Mouse (Mus musculus): Measurements from ENCODE around the gene Grin2b.
"Not testable (repeated sequence)": the region's sequence is repeated elsewhere in the genome, so short reads cannot be mapped to it uniquely, and the experiment has no call there.

Grin2b gene

DNA sequence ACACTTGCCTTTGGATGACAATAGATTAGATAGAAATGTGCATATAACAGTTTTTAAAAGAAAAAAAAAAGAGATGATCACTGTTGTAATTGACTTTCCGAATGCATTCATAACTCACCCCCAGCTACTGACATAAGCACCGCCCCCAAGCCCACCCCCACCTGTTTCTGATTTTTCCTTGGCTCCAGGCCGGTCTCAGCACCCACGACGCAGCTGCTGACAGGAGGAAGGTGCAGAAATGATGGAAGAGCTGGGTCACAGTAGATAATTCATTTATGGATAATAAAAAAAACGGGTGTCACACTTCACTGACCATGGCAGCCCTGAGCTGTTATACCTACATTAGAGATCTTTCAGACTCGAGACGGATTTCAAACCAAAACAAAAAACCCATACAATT is 373.4 kb downstream of the Grin2b start:
- no peak for DNase-seq (ENCODE audit: low spot score in 2 of 2)

DNA sequence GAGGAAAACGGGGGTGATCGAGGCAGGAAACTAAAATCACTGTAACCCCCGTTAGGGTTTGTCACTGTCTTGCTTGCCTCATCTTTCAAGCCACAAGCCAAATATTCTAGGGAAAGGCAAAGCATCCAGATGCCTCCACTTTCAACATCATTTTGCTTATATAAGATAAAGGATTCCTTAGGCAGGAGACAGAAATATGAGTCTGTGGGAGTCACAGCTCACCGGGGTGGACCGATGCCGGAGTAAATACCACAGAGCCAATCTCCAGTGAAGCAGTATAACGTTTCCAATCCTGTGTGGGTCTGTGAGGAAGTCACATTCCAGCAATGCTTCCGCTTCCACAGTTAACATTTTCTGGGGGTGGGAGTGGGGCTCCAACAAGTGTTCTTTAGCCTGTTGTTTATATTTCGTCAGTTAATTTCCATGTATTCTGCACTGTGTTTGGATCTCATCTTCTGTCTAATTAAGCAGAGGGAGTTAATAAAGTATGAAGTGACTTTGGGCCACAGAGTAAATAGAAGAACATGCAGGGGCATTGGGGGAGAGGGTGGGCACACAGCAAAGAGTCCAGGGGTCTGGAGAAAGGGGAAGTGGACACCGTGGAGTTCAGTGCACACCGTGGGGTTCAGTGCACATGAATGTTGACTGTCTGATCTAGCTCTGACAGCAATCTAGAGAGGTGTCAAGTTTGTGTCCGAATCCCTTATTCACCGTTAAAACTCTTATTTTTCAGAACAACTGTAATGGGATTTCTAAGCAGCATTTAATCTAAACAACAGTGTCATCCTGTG is 374.9 kb downstream of the Grin2b start:
- no peak for DNase-seq (ENCODE audit: low spot score in 2 of 2)

DNA sequence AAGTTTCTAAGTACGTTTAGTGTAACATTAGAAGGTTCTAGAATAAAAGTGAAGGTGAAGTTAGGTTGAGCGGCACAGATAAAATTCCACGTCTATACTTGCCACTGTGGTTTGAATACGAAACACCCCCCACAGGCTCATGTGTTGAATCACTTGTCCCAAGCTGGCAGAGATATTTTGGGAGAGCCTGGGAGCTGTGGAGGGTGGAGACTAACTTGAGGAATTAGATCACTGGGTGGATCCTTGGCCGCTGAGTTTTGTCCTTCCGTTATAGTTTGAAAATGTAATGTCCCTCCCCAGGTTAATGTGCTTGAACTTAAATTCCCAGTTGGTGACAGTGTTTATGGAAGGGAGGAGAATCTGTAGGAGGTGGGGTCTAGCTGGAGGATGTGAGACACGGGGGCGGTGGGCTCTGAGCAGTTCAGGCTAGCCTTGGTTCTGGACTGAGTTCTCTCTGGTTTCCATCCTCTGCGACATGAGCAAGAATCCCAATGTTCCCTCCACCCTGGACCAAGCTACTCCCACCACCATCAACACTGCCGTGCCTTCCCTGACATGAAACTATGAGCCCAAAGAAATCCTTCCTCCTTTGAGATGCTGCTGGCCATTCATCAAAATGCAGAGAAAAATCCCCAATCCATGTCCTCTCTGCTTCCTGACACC is 375.8 kb downstream of the Grin2b start:
- no peak for DNase-seq (ENCODE audit: low spot score in 2 of 2)

DNA sequence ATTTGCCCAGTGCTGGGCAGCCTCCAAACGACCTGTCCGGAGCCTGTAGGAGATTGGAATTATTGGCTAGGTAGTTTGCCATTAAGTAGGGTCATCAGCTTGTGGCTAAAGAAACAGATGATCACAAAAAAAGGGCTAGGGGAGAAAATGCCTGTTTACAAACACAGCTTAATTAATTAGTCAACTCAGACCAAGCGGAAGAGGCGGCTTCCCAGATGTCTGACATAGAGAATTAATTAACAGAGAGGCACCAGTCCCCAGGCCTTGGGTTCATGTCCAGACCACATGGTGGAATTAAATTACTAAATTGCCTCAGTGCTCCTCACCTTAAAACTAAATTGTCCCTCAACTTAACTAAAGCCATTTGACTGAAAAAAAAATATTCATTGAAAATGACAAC is 376.4 kb downstream of the Grin2b start:
- DNase-seq (ENCODE audit: low spot score in 2 of 2) = no peak

DNA sequence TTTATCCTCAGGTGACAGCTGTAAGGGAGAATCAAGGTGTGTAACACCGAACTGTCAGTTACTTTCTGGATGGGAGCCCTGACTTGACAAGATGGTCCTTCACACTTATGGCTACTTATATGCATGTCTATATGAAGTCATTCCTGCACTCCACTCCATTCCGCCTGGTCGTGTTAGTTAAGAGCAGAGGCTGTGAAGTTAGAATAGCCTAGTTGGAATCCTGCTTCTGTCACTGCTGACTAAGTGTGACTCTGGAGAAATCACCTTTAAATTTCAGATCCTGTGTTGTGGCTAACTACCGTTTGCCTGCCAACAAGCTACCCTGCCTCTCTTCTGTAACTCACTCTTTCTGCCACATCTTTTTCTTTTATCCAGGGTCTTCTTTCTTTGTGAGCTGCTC is 381.9 kb downstream of the Grin2b start:
- DNase-seq (ENCODE audit: low spot score in 2 of 2) = no peak

DNA sequence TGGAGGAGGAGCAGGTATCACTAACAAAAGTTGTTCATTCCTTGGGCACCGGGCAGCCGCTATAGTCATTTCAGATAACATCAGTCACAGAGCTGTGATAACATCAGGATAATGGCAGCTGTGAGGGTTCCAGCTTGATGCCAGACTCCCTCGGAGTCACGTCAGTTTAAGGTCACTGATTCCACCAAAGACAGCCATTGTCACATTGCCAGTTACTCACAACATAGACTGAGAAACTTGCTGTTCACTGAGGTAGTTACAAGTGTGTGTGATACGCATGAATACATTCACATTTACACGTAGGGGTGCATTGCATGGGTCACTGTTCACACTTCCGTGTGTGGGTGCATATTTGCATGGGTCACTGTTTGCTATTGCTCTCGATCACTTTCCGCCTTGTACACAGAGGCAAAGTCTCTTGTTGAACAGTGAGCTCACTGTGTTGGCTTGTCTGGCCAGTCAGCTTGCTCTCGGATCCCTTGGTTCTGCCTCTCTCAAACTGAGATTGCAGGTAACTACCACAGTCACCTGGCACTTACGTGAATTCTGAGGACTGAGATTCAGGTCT is 383.6 kb downstream of the Grin2b start:
- no peak for DNase-seq (ENCODE audit: low spot score in 2 of 2)

DNA sequence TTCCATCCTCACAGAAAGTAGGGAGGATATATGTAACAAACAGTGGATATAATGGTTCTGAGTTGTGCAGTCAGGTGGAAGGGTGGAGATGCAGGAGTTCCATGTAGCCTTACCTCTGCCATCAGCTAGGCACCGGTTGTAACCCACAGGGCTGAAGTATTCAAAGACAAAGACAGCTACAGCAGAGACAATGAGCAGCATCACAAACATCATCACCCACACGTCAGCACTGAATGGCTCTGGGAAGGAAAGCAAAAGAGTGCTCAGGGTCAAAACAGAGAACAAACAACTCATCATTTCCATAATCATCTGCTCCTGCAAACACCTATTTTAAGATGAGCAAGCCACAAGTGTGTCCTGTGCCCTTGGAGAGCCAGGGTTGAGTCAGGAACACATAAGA is 398.6 kb downstream of the Grin2b start:
- no peak for DNase-seq (ENCODE audit: low spot score in 2 of 2)

DNA sequence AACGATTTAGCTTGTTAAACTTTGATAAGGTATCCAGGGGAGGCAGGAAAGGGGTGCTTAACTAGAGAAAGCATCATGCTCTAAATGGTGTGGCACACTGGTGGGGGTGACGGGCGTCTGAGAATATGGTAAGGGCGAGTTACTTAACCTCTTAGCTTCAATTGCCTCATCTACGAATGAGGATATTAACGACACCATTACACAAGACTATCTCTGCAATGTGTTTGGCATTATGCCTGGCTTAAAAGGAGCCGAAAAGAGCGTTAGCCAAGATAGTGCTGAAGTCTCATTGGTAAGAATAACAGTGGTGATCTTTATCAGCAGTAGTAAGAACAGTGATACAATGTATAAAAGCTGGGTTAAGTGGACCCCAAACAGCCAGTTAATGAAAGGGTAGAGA is 405.7 kb downstream of the Grin2b start:
- DNase-seq (ENCODE audit: low spot score in 2 of 2) = no peak

DNA sequence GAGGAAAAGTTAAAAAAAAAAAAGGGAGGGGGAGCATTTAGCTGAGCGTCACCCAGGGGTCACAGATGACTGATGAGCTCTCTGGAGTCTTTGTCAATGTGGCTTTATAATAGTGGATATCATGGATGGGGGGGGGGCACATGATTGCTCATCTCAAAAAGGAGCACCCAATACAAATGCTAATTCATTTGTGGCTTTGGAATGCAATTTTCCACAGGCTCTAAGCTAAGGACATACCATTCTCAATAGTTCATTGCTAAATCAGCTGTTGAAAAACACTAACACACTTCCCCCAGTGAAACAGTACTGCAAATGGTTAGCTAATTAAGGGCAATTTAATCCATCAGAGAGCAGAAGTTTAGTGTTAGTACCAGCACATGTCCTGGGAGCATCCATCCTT is 414.6 kb downstream of the Grin2b start:
- no peak for DNase-seq (ENCODE audit: low spot score in 2 of 2)

DNA sequence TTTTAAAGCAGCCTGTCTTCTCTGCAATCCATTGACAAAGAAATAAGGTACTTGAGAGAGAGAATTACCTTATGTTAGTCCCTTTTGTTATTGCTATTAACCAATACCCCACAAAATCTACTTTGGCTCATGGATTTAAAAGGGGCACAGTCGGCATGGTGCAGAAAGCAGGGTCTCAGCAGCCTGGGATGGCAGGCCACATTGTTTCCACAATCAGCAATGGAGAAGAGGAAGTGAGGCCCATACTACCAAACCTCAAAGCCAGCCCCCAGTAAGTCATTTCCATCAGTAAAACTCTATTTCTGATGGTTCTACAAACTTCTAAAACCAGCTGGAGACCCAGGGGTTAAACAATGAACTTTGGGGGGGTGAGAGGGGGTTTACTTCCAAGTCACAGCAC is 417.2 kb downstream of the Grin2b start:
- no peak for DNase-seq (ENCODE audit: low spot score in 2 of 2)

DNA sequence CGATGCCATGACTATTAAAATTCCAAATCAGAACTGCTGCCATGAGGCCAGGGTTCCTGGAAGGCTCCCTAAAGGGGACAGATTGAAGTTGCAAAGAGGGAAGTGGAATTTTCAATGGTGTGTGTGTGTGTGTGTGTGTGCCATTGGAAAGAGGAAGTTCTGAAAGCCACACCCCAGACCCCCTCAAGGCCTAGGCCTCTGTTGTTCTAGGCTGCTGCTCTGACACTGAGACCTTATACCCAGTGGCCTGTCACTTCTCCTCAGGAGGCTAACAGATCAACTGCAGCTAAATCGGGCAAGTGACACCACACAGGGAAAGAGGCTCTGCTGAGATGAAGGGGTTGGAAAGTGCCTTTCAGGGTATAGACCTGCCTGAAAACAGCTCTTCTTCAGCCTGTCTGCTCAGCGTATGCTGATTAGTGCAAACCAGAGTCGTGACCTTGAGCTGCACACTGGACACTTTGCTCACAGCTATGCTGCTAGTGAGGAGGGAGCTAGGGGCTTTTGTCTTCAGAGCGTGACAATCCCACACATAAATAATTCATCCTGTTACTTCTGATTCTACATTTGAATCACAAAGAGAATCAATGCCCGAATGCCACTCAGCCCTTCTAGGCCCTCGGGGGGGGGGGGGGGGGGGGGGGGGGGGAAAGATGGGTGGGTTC is 424.8 kb downstream of the Grin2b start:
- no peak for DNase-seq (ENCODE audit: low spot score in 2 of 2)

DNA sequence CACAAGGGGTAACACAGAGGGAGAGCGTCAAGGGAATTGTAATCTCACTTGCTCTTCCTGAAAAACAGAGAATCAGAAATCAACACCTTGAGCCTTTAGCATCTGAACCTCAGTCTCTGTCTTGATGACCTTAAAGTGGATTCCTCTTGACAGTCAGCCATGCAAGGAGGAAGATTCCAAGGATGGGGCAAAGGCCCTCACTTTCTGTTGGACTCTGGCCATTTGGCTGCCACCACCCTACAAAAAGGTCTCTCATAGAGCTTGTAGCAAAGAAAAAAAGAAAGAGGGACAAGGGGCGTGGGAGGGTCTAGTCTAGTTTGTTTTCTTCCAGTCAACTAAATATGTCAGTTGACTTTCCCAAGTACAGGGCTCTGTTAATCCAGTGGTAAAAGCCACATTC is 427.7 kb downstream of the Grin2b start:
- no peak for DNase-seq (ENCODE audit: low spot score in 2 of 2)

DNA sequence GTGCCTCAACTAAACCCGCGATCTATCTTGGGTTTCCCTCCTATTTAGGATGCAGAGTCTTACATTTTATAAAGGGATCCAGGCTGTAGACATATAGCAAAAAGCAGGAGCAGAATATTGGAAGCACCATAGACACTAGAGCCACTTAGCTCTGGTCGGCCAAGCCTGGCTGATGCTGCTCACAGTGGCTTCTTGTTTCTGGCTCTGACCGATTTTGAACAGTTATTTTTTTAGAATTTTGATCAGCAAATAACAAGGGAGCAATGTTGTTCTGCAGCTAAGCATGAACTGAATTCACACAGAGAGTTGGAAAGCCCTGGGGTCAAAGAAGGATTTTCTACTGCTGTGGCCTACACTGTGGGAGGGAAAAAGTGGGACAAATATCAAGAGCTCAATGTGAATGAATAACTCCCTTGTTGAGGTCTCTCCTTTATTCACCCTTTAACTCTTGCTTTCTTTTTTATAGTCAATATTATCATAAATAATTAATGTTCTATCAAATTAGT is 439.0 kb downstream of the Grin2b start:
- DNase-seq (ENCODE audit: low spot score in 2 of 2) = no peak

DNA sequence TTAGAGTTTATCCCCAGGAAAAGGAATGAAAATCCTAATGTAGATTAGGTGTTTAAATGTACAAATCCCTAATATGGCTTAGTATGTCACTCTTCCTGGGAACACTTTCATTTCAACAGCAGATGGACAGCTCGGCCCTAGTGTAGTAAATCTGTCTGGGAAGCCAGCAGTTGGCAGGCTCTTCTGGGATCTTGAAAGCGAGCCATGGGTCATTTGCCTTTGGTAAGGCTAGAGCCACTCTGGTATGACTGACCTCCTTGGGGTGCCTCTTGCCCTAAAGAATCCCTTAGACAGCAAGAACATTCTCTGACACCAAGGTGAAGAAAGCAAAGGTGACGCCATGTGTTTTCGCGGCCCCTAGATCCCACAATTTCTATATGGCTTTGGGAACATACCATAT is 446.2 kb downstream of the Grin2b start:
- no peak for DNase-seq (ENCODE audit: low spot score in 2 of 2)

DNA sequence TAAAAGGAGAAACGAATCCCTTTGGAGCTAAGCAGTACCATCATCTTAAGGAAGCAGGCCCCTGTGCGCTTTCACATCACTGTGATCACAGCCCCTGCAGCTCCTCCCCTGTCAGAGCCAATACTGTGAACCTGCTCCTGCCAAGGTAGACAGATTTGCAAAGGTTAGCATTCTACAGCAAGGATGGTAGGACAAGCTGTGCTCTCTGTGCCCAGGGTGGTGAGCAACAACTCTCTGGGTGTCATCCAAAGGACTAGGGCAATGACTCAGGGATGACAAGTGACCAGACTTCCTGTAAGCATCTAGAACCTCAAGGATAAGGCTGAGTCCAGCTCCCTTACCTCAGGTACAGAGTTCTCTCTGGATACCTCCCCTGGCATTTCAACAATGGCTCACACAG is 451.6 kb downstream of the Grin2b start:
- no peak for DNase-seq (ENCODE audit: low spot score in 2 of 2)

DNA sequence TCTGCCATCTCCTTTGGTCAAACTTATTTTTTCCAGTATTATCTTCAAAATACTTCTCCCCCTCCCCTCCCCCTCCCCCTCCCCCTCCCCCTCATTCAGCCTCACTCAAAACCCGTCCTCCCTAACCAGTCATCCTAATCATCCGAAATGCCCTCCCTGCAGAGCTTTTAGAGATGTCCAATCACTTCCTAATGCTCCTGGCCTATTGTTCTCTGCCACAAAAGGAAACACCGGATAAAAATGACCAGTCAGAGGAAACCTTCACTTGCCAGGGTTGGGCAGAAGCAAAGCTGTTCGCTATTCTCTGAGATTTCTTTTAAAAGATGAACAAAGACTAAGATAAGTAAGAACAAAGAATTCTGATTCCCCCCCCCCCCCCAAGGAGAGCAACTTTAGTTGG is 458.4 kb downstream of the Grin2b start:
- DNase-seq (ENCODE audit: low spot score in 2 of 2) = no peak

DNA sequence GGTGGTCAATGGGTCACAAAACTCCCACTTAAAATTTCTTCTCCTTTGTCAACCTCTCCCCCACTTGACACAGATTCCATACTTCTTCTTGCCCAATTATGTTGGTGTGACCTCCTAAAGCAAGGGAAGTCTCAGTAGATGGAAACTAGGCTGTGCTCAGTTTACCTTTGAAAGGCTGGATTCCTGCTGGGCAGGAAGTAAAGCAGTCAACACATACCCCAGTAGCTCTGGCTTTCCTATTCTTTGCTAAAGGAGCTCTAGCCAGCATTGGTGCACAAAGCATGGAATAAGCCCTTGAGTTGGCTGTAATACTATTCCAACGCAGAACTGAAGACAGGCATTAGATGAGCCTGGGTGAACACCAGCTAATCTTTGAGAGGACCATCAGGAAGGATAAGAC is 459.1 kb downstream of the Grin2b start:
- DNase-seq (ENCODE audit: low spot score in 2 of 2) = no peak

DNA sequence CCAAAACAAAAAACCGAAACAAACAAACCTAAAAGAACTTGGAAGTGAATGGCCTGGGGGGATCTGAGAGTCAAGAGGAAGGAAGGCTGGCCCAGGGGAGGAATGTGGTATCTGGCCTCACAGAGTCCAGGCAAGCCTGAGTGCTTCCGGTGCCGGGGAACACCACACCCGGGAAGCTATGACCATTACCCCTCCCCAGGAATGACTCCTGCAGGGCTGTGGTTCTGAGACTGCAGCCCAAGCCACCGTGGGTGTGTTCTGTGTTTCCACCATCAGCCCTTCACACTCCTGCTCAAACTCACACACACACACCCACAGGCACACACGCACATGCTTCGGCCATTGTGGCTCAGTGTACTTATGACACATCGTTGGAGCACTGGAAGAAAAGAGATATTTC is 459.6 kb downstream of the Grin2b start:
- DNase-seq (ENCODE audit: low spot score in 2 of 2) = no peak

DNA sequence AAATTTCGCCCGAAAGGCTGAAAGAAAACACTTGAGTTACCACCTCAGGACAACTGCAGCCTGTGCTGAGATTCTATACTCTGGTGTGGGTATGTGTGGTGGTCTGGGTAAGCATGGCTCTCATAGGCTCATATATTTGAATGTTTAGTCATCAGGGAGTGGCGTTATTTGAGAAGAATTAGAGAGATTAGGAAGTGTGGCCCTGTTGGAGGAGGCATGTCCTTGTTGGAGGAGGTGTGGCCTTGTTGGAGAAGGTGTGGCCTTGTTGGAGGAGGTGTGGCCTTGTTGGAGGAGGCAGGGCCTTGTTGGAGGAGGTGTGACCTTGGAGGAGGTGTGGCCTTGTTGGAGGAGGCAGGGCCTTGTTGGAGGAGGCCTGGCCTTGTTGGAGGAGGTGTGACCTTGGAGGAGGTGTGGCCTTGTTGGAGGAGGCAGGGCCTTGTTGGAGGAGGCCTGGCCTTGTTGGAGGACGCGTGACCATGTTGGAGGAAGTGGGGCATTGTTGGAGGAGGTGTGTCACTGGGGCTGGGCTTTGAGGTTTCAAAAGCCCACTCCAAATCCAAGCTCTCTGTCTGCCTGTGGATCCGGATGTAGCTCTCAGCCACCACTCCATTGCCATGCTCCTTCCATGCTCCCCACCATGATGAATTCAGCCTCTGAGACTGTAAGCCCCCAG is 466.3 kb downstream of the Grin2b start:
- not testable (repeated sequence) for DNase-seq (ENCODE audit: low spot score in 2 of 2)

DNA sequence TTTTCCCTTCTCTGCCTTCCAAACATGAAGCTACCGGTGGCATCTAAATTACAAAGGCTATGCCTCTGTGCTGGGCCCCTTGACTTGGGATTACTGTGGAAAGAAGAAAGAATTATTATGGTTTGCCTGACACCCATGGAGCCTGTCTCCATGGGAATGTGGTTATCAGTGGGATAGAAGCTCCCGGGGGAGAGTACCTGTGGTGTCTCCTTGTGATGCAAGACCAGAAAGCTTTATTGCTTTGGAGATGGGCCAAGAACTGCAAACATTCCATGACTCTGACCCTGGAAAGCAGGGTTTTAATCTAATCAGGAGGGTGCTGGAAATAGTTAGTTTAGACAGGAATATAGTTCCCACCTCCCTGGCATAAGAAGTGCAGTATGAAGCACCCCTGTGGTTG is 469.7 kb downstream of the Grin2b start:
- DNase-seq (ENCODE audit: low spot score in 2 of 2) = no peak

DNA sequence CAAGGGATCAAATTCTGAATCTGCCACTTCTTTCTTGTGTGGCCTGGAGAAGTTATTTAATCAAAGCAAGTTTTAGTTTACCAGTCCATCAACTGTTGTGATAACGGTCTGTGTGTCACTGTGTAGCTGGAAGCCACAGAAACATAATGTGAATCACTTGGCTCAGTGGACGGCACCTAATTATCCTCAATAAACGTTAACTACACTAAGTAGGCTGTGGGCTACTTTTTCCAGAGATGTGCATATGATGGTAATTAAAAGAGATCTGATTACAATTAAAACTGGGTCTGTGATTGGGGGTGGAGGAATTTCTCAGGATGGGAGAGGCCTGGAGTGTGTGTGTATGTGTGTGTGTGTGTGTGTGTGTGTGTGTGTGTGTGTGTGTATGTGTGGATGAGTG is 471.9 kb downstream of the Grin2b start:
- no peak for DNase-seq (ENCODE audit: low spot score in 2 of 2)
